ENCODE assay signal across 8 mouse cellular contexts in genomic region chr10:73097979-73098378, GRCm38 (mm10). TPM values are rescaled to one million over a fixed set of nuclear protein-coding genes. Genes with fewer than 3 reads are reported as not detected.
DNase-seq lines count a peak whose midpoint lies in the region; ATAC-seq lines count a peak whose summit lies in the region.

No protein-coding gene starts in this region.

- no peaks in the 10 kb centered on the region for H3K36me3 ChIP-seq in embryonic facial prominence, embryonic 10.5 days (replicated peaks)
- H3K36me3 ChIP-seq in heart, embryonic 15.5 days: no peaks in the 10 kb centered on the region
- H3K36me3 ChIP-seq in liver, embryonic 11.5 days (ENCODE audit: control insufficient read depth, insufficient read depth, low read length): no peaks in the 10 kb centered on the region
- no peaks in the 10 kb centered on the region for H3K36me3 ChIP-seq in neural tube, embryonic 14.5 days (ENCODE audit: control insufficient read depth, insufficient read depth, low read length)

- 1% methylated on average over 17 of the region's 17 CpGs for WGBS in embryonic facial prominence, embryonic 10.5 days
- 0% methylated on average over 17 of the region's 17 CpGs for whole genome bisulfite sequencing in heart, embryonic 15.5 days
- WGBS in liver, embryonic 11.5 days: 1% methylated on average over 17 of the region's 17 CpGs
- 1% methylated on average over 17 of the region's 17 CpGs for WGBS in neural tube, embryonic 14.5 days

- peaks cover 76% of the 10 kb centered on the region for H3K27me3 ChIP-seq in embryonic facial prominence, embryonic 10.5 days (replicated peaks; ENCODE audit: low read depth, poor library complexity, severe bottlenecking)
- peaks cover 70% of the 10 kb centered on the region for H3K27me3 ChIP-seq in heart, embryonic 15.5 days
- H3K27me3 ChIP-seq in liver, embryonic 11.5 days (replicated peaks; ENCODE audit: control insufficient read depth, insufficient read depth, low read length): peaks cover 49% of the 10 kb centered on the region
- H3K27me3 ChIP-seq in neural tube, embryonic 14.5 days (ENCODE audit: control insufficient read depth, insufficient read depth, low read length): peaks cover 10% of the 10 kb centered on the region

- DNase-seq in 3T3-L1 (ENCODE audit: low read depth, low spot score): peak; percentile 22
- DNase-seq in adrenal gland, adult 18-20 months (ENCODE audit: low spot score in 2 of 2): peak; percentile 48 to 50
- peak; percentile 81 for DNase-seq in embryonic facial prominence, embryonic 10.5 days (ENCODE audit: low spot score)
- DNase-seq in kidney, postnatal 10 days: peak; percentile 77
- peak; percentile 57 for DNase-seq in liver, embryonic 11.5 days (ENCODE audit: low spot score)

- H3K4me2 ChIP-seq in heart, embryonic 15.5 days: peak overlapping the region; percentile 40; the same call in 1 of the 2 replicates
- H3K4me2 ChIP-seq in liver, embryonic 11.5 days: no peak overlapping the region
- H3K4me2 ChIP-seq in neural tube, embryonic 14.5 days (ENCODE audit: low read depth, low read length): peak overlapping the region; percentile 75

- ATAC-seq in heart, embryonic 15.5 days (replicated peaks; ENCODE audit: insufficient number of reproducible peaks, insufficient read depth, low FRiP score, low read depth): no peak
- ATAC-seq in liver, embryonic 11.5 days (replicated peaks; ENCODE audit: low FRiP score): no peak
- peak; percentile 38 for ATAC-seq in neural tube, embryonic 14.5 days (ENCODE audit: low read depth)
- ATAC-seq in erythroblast, adult 5-6 weeks (replicated peaks; ENCODE audit: low FRiP score, poor library complexity, severe bottlenecking): no peak

- H3K4me3 ChIP-seq in embryonic facial prominence, embryonic 10.5 days: peak overlapping the region; percentile 41; the same call in 1 of the 2 replicates
- H3K4me3 ChIP-seq in heart, embryonic 15.5 days: no peak overlapping the region
- H3K4me3 ChIP-seq in liver, embryonic 11.5 days (ENCODE audit: low read depth, low read length): no peak overlapping the region
- H3K4me3 ChIP-seq in neural tube, embryonic 14.5 days (ENCODE audit: low read depth, low read length): peak overlapping the region; percentile 36

- no peaks in the 10 kb centered on the region for H3K9me3 ChIP-seq in embryonic facial prominence, embryonic 10.5 days
- H3K9me3 ChIP-seq in heart, embryonic 15.5 days (replicated peaks): no peaks in the 10 kb centered on the region
- H3K9me3 ChIP-seq in liver, embryonic 11.5 days (ENCODE audit: control insufficient read depth, low read length): no peaks in the 10 kb centered on the region
- H3K9me3 ChIP-seq in neural tube, embryonic 14.5 days (ENCODE audit: control insufficient read depth, low read length): no peaks in the 10 kb centered on the region

- H3K4me1 ChIP-seq in embryonic facial prominence, embryonic 10.5 days: peaks cover 30% of the 10 kb centered on the region
- peaks cover 23% of the 10 kb centered on the region for H3K4me1 ChIP-seq in heart, embryonic 15.5 days (replicated peaks)
- H3K4me1 ChIP-seq in liver, embryonic 11.5 days (replicated peaks; ENCODE audit: control insufficient read depth, insufficient read depth, low read length): no peaks in the 10 kb centered on the region
- no peaks in the 10 kb centered on the region; the same call in 1 of the 2 replicates for H3K4me1 ChIP-seq in neural tube, embryonic 14.5 days (ENCODE audit: control insufficient read depth, insufficient read depth, low read length)

- no peak overlapping the region for H3K9ac ChIP-seq in heart, embryonic 15.5 days
- H3K9ac ChIP-seq in liver, embryonic 11.5 days (ENCODE audit: low read depth, low read length): no peak overlapping the region
- no peak overlapping the region for H3K9ac ChIP-seq in neural tube, embryonic 14.5 days (replicated peaks; ENCODE audit: low read depth, low read length)

- no peak overlapping the region for H3K27ac ChIP-seq in embryonic facial prominence, embryonic 10.5 days (replicated peaks)
- H3K27ac ChIP-seq in heart, embryonic 15.5 days: no peak overlapping the region
- H3K27ac ChIP-seq in liver, embryonic 11.5 days (ENCODE audit: low read depth, low read length): no peak overlapping the region
- no peak overlapping the region for H3K27ac ChIP-seq in neural tube, embryonic 14.5 days (ENCODE audit: low read depth, low read length)

RNA-seq across cellular contexts. Expression of gene Pcdh15, which starts 1.2 kb away (rescaled TPM):
- total RNA-seq in adrenal gland, adult 18-20 months (2021): 1 to 10 TPM; 4.9 to 5.3 TPM
- polyA plus RNA-seq in embryonic facial prominence, embryonic 10.5 days (2016; fragmentation: Nextera tagmentation; extraction: Ambion mirVana): 0.57 and 0.59 TPM in 2 replicates
- polyA plus RNA-seq in heart, embryonic 15.5 days (2015; fragmentation: Nextera tagmentation; extraction: Ambion mirVana): 0.45 and 0.51 TPM in 2 replicates
- polyA plus RNA-seq in liver, embryonic 11.5 days (2014; fragmentation: Nextera tagmentation; extraction: Ambion mirVana): 1.1 and 1.3 TPM in 2 replicates
- 15.8 and 23.0 TPM in 2 replicates for polyA plus RNA-seq in neural tube, embryonic 14.5 days (2014; fragmentation: Nextera tagmentation; extraction: Ambion mirVana)
- total RNA-seq in erythroblast, adult 5-6 weeks (2015; ENCODE audit: low replicate concordance): not detected in 2 replicates
- 3.0 TPM in 1 of 2 replicates, not detected in the other for total RNA-seq in erythroblast, adult 5-6 weeks (2017; ENCODE audit: low replicate concordance)

Comparison
In these comparisons a context has a peak if more than half of its experiments do, and no peak if none do; other contexts are left out.
1. DNase-seq: peak in every context shown above with its lines; median percentile 81 in embryonic facial prominence, embryonic 10.5 days; 77 in kidney, postnatal 10 days; 57 in liver, embryonic 11.5 days; 49 in adrenal gland, adult 18-20 months; 22 in 3T3-L1.
2. H3K4me3 ChIP-seq: peak in embryonic facial prominence, embryonic 10.5 days (single experiment) and neural tube, embryonic 14.5 days (single experiment); none in heart, embryonic 15.5 days (single experiment) and liver, embryonic 11.5 days (single experiment).